Mouse (Mus musculus) C2C12 (cell line): ENCODE measurements around the gene Gm10073.

Experiments
- CTCF ChIP-seq: IDR thresholded peaks from one replicate; pipeline ENCODE4 v1.5.1; 2011; ENCODE audit not compliant: control insufficient read depth, insufficient read depth, insufficient read length
- MAX ChIP-seq: IDR thresholded peaks from one replicate; pipeline ENCODE4 v1.6.1; 2011; ENCODE audit warnings: mild to moderate bottlenecking, control low read depth
- MYOD1 ChIP-seq: IDR thresholded peaks from one replicate; pipeline ENCODE4 v1.6.1; 2011; ENCODE audit warnings: low read depth; ENCODE audit not compliant: control insufficient read depth, insufficient read length

DNA sequence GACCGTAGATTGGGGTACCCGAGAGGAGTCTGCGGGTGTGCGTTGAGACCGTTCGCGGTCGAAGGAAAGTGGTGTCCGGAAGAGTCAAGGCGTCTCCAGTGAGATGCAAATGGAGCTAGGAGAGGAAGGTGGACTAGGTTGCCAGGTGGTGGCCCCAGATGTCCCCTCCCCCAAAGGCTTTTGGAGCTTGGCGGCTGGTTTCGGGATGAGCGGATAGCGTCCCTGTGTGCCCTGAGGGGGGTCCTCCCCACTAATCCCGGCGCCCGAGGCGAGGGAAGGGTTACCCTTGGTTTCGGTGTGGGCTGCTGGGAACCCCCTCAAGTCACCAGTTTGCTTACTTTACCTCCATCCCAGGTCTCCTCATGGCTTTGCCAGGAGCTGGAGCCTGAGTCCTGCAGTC, 30.7 kb upstream of the Gm10073 start:
- TF ChIP-seq CTCF, result no peak
- no peak for TF ChIP-seq MAX
- TF ChIP-seq MYOD1, result no peak
